Mouse (Mus musculus) intestine, embryonic 16.5 days (tissue): Measurements from ENCODE around the gene Ttbk2. TPM values are rescaled to one million over a fixed set of nuclear protein-coding genes. Genes with fewer than 3 reads are reported as not detected.

ENCODE experiments used
- ATAC-seq: fragments of 200-750 bp; cut with Nextera tagmentation; 2 replicates; pipeline ENCODE4 v1.8.0; 2017; ENCODE audit warnings: moderate TSS enrichment, moderate library complexity
- H3K27ac ChIP-seq: fragments of 300-500 bp; sonication (generic); 2 replicates; pipeline ENCODE4 v1.5.1; 2014; ENCODE audit warnings: mild to moderate bottlenecking, low read length
- H3K27me3 ChIP-seq: fragments of 300-500 bp; sonication (generic); replicated peaks from 2 replicates; pipeline ENCODE4 v1.6.1; 2014; ENCODE audit warnings: low read length, control low read depth, mixed read lengths; ENCODE audit not compliant: control insufficient read depth, insufficient read depth
- H3K36me3 ChIP-seq: fragments of 300-500 bp; sonication (generic); 2 replicates; pipeline ENCODE4 v1.6.1; 2014; ENCODE audit warnings: low read length, control low read depth; ENCODE audit not compliant: control insufficient read depth, insufficient read depth
- H3K4me1 ChIP-seq: fragments of 300-500 bp; sonication (generic); 2 replicates; pipeline ENCODE4 v1.6.1; 2014; ENCODE audit warnings: low read length, control low read depth, mixed read lengths; ENCODE audit not compliant: control insufficient read depth, insufficient read depth
- H3K4me2 ChIP-seq: fragments of 300-500 bp; sonication (generic); 2 replicates; pipeline ENCODE4 v1.6.1; 2014; ENCODE audit warnings: low read depth, low read length, control low read depth
- H3K4me3 ChIP-seq: fragments of 300-500 bp; sonication (generic); 2 replicates; pipeline ENCODE4 v1.5.1; 2014; ENCODE audit warnings: mild to moderate bottlenecking, low read length
- H3K9ac ChIP-seq: fragments of 300-500 bp; sonication (generic); 2 replicates; pipeline ENCODE4 v1.6.1; 2014; ENCODE audit warnings: low read depth, low read length
- H3K9me3 ChIP-seq: fragments of 300-500 bp; sonication (generic); 2 replicates; pipeline ENCODE4 v1.6.1; 2016; ENCODE audit warnings: low read length, control low read depth; ENCODE audit not compliant: control insufficient read depth
- WGBS: fragments of 180-500 bp; shearing (Covaris S2); extraction: QIAGEN DNeasy Blood & Tissue Kit; methylation state at CpG from one replicate; pipeline ENCODE4 v1.1.7; 2014; 5-methylcytosine and 5-hydroxymethylcytosine counted together
- polyA plus RNA-seq: library from polyadenylated mRNA; unstranded; fragments of >200 nt; fragmentation: Nextera tagmentation; extraction: Ambion mirVana; gene quantifications from 2 replicates; pipeline ENCODE4 v1.2.1, GENCODE M21; 2015

The Ttbk2 gene
- polyA plus RNA-seq = 1.4 and 1.6 TPM in 2 replicates

- H3K9ac ChIP-seq = peak within 1 kb of the TSS; percentile 80
- H3K4me1 ChIP-seq = peaks cover 6% of the 10 kb centered on the region; the same call in 1 of the 2 replicates
- H3K27me3 ChIP-seq = no peaks in the 10 kb centered on the region
- H3K4me2 ChIP-seq = peak within 1 kb of the TSS; percentile 92
- peak within 1 kb of the TSS; percentile 94 for H3K4me3 ChIP-seq
- peak within 1 kb of the TSS; percentile 61 for H3K27ac ChIP-seq
- 1% methylated on average over 39 of the region's 39 CpGs for WGBS
- H3K9me3 ChIP-seq = no peaks in the 10 kb centered on the region
- H3K36me3 ChIP-seq = no peaks in the 10 kb centered on the region
- ATAC-seq = peak; percentile 100
These were observed at the start of gene Ttbk2 for GRCm38 (mm10) chr2:120850424-120851082. TSS of gene Ttbk2 (minus strand) at chr2:120850604.

GRCm38 (mm10) chr2:120896361-120896760 is 46.0 kb upstream of the Ttbk2 start:
- ATAC-seq = no peak
- 98% methylated on average over 3 of the region's 3 CpGs for WGBS
- Histone ChIP-seq H3K27ac (no peak overlapping the region), H3K9ac (no peak overlapping the region), H3K27me3 (no peaks in the 10 kb centered on the region), H3K4me2 (no peak overlapping the region), H3K36me3 (peaks cover 10% of the 10 kb centered on the region), H3K4me1 (no peaks in the 10 kb centered on the region), H3K9me3 (no peaks in the 10 kb centered on the region), H3K4me3 (no peak overlapping the region)

GRCm38 (mm10) chr2:120887601-120888000 is 37.2 kb upstream of the Ttbk2 start:
- Histone ChIP-seq H3K27ac (no peak overlapping the region), H3K36me3 (no peaks in the 10 kb centered on the region), H3K4me3 (no peak overlapping the region), H3K4me2 (no peak overlapping the region), H3K27me3 (no peaks in the 10 kb centered on the region), H3K9ac (no peak overlapping the region), H3K4me1 (no peaks in the 10 kb centered on the region), H3K9me3 (no peaks in the 10 kb centered on the region)
- WGBS = 77% methylated on average over 5 of the region's 5 CpGs
- no peak for ATAC-seq

- no peak overlapping the region for H3K4me2 ChIP-seq
- no peaks in the 10 kb centered on the region for H3K9me3 ChIP-seq
- no peaks in the 10 kb centered on the region for H3K27me3 ChIP-seq
- H3K4me1 ChIP-seq = no peaks in the 10 kb centered on the region
- no peak overlapping the region for H3K4me3 ChIP-seq
- no peak overlapping the region for H3K9ac ChIP-seq
- 86% methylated on average over 2 of the region's 2 CpGs for WGBS
- H3K36me3 ChIP-seq = peaks cover 11% of the 10 kb centered on the region; the same call in 1 of the 2 replicates
- no peak for ATAC-seq
- no peak overlapping the region for H3K27ac ChIP-seq
These were observed 22.8 kb upstream of the Ttbk2 start for GRCm38 (mm10) chr2:120873192-120873591.

- Histone ChIP-seq H3K27ac (no peak overlapping the region), H3K36me3 (peaks cover 11% of the 10 kb centered on the region; the same call in 1 of the 2 replicates), H3K27me3 (no peaks in the 10 kb centered on the region), H3K9me3 (no peaks in the 10 kb centered on the region), H3K9ac (no peak overlapping the region), H3K4me2 (no peak overlapping the region), H3K4me1 (no peaks in the 10 kb centered on the region), H3K4me3 (no peak overlapping the region)
- peak; percentile 59; the same call in 1 of the 2 replicates for ATAC-seq
- 65% methylated on average over 9 of the region's 9 CpGs for WGBS
These were observed 21.3 kb upstream of the Ttbk2 start for GRCm38 (mm10) chr2:120871447-120872336.

GRCm38 (mm10) chr2:120867336-120867735 is 16.9 kb upstream of the Ttbk2 start:
- H3K9me3 ChIP-seq = no peaks in the 10 kb centered on the region
- no peak overlapping the region for H3K27ac ChIP-seq
- no peaks in the 10 kb centered on the region for H3K27me3 ChIP-seq
- no peak overlapping the region for H3K4me2 ChIP-seq
- H3K9ac ChIP-seq = no peak overlapping the region
- 87% methylated on average over 5 of the region's 5 CpGs for WGBS
- 0 out of 2 replicates have a peak, but pooled peaks cover 3% of the 10 kb centered on the region for H3K36me3 ChIP-seq
- H3K4me1 ChIP-seq = no peaks in the 10 kb centered on the region
- no peak for ATAC-seq
- H3K4me3 ChIP-seq = no peak overlapping the region

GRCm38 (mm10) chr2:120866561-120866960 is 16.2 kb upstream of the Ttbk2 start:
- WGBS = 36% methylated on average over 1 of the region's 1 CpGs
- ATAC-seq = no peak

GRCm38 (mm10) chr2:120863389-120863788 is 13.0 kb upstream of the Ttbk2 start:
- no peak for ATAC-seq
- 94% methylated on average over 1 of the region's 1 CpGs for WGBS

More at GRCm38 (mm10) chr2:120866561-120866960, 16.2 kb upstream of the Ttbk2 start:
- Histone ChIP-seq H3K9me3 (no peaks in the 10 kb centered on the region), H3K9ac (no peak overlapping the region), H3K27me3 (no peaks in the 10 kb centered on the region), H3K27ac (no peak overlapping the region), H3K4me3 (no peak overlapping the region), H3K36me3 (0 out of 2 replicates have a peak, but pooled peaks cover 3% of the 10 kb centered on the region), H3K4me1 (no peaks in the 10 kb centered on the region), H3K4me2 (no peak overlapping the region)

GRCm38 (mm10) chr2:120860699-120861098 is 10.3 kb upstream of the Ttbk2 start:
- 67% methylated on average over 1 of the region's 1 CpGs for WGBS
- Histone ChIP-seq H3K4me3 (no peak overlapping the region), H3K36me3 (no peaks in the 10 kb centered on the region), H3K4me1 (no peaks in the 10 kb centered on the region), H3K27ac (no peak overlapping the region), H3K4me2 (no peak overlapping the region), H3K27me3 (no peaks in the 10 kb centered on the region), H3K9ac (no peak overlapping the region), H3K9me3 (no peaks in the 10 kb centered on the region)
- no peak for ATAC-seq

More at GRCm38 (mm10) chr2:120863389-120863788, 13.0 kb upstream of the Ttbk2 start:
- Histone ChIP-seq H3K36me3 (no peaks in the 10 kb centered on the region), H3K9ac (no peak overlapping the region), H3K4me3 (no peak overlapping the region), H3K27ac (no peak overlapping the region), H3K9me3 (no peaks in the 10 kb centered on the region), H3K27me3 (no peaks in the 10 kb centered on the region), H3K4me1 (no peaks in the 10 kb centered on the region), H3K4me2 (no peak overlapping the region)
